Mouse (Mus musculus) liver, embryonic 11.5 days (tissue): ENCODE measurements around the gene Rb1. TPM values are rescaled to one million over a fixed set of nuclear protein-coding genes. Genes with fewer than 3 reads are reported as not detected.

Source experiments
- ATAC-seq: fragments of 200-750 bp; cut with Nextera tagmentation; replicated peaks from 2 replicates; pipeline ENCODE4 v1.8.0; 2017; ENCODE audit warnings: moderate number of reproducible peaks, mild to moderate bottlenecking, moderate TSS enrichment, moderate library complexity; ENCODE audit not compliant: low FRiP score
- DNase-seq: peaks from one replicate; pipeline ENCODE4 v3.0.0-alpha.2; 2017; ENCODE audit warnings: low spot score
- H3K27ac ChIP-seq: fragments of 300-500 bp; sonication (generic); 2 replicates; pipeline ENCODE4 v1.5.1; 2014; ENCODE audit warnings: mild to moderate bottlenecking, low read depth, low read length, control low read depth
- H3K27me3 ChIP-seq: fragments of 300-500 bp; sonication (generic); replicated peaks from 2 replicates; pipeline ENCODE4 v1.6.1; 2014; ENCODE audit warnings: low read length, mixed read lengths; ENCODE audit not compliant: control insufficient read depth, insufficient read depth
- H3K36me3 ChIP-seq: fragments of 300-500 bp; sonication (generic); 2 replicates; pipeline ENCODE4 v1.6.1; 2014; ENCODE audit warnings: mild to moderate bottlenecking, low read length, moderate library complexity, mixed read lengths; ENCODE audit not compliant: control insufficient read depth, insufficient read depth
- H3K4me1 ChIP-seq: fragments of 300-500 bp; sonication (generic); replicated peaks from 2 replicates; pipeline ENCODE4 v1.6.1; 2014; ENCODE audit warnings: low read length, mixed read lengths; ENCODE audit not compliant: control insufficient read depth, insufficient read depth
- H3K4me2 ChIP-seq: fragments of 300-500 bp; sonication (generic); 2 replicates; pipeline ENCODE4 v1.6.1; 2014; ENCODE audit warnings: mild to moderate bottlenecking, control low read depth, moderate library complexity
- H3K4me3 ChIP-seq: fragments of 300-500 bp; sonication (generic); 2 replicates; pipeline ENCODE4 v1.5.1; 2014; ENCODE audit warnings: low read depth, low read length, control low read depth
- H3K9ac ChIP-seq: fragments of 300-500 bp; sonication (generic); 2 replicates; pipeline ENCODE4 v1.6.1; 2014; ENCODE audit warnings: low read depth, low read length, control low read depth
- H3K9me3 ChIP-seq: fragments of 300-500 bp; sonication (generic); 2 replicates; pipeline ENCODE4 v1.6.1; 2016; ENCODE audit warnings: low read length, inconsistent platforms, mixed read lengths; ENCODE audit not compliant: control insufficient read depth
- WGBS: fragments of 180-500 bp; shearing (Covaris S2); extraction: QIAGEN DNeasy Blood & Tissue Kit; methylation state at CpG from one replicate; pipeline ENCODE4 v1.1.7; 2014; 5-methylcytosine and 5-hydroxymethylcytosine counted together
- microRNA counts: library from miRNA; unstranded; fragments of <30 nt; microRNA quantifications from one replicate; lab custom pipeline; 2015
- microRNA-seq: library from miRNA; unstranded; fragments of <30 nt; microRNA quantifications from one replicate; pipeline ENCODE4, GENCODE M21; 2017; ENCODE audit warnings: borderline number of aligned reads
- polyA plus RNA-seq: library from polyadenylated mRNA; unstranded; fragments of >200 nt; fragmentation: Nextera tagmentation; extraction: Ambion mirVana; gene quantifications from 2 replicates; pipeline ENCODE4 v1.2.1, GENCODE M21; 2014

Gene Rb1
- polyA plus RNA-seq, 1 experiment from 2014 or later, result 22.3 TPM

GRCm38 (mm10) chr14:73141800-73142199 is 183.8 kb downstream of the Rb1 start:
- Histone ChIP-seq H3K27me3 (no peaks in the 10 kb centered on the region), H3K9ac (no peak overlapping the region), H3K9me3 (no peaks in the 10 kb centered on the region), H3K4me3 (no peak overlapping the region), H3K4me1 (peaks cover 18% of the 10 kb centered on the region), H3K36me3 (no peaks in the 10 kb centered on the region), H3K4me2 (no peak overlapping the region), H3K27ac (no peak overlapping the region)
- DNase-seq, result no peak
- ATAC-seq, result no peak
- WGBS, result 81% methylated on average over 3 of the region's 3 CpGs

GRCm38 (mm10) chr14:73139866-73140265 is 185.8 kb downstream of the Rb1 start:
- DNase-seq, result peak; percentile 23
- 66% methylated on average over 5 of the region's 5 CpGs for WGBS
- peaks cover 18% of the 10 kb centered on the region for H3K4me1 ChIP-seq
- no peaks in the 10 kb centered on the region for H3K27me3 ChIP-seq
- ATAC-seq, result no peak
- no peak overlapping the region for H3K9ac ChIP-seq
- no peak overlapping the region for H3K4me2 ChIP-seq
- H3K27ac ChIP-seq, result no peak overlapping the region
- H3K9me3 ChIP-seq, result no peaks in the 10 kb centered on the region
- no peak overlapping the region for H3K4me3 ChIP-seq
- no peaks in the 10 kb centered on the region for H3K36me3 ChIP-seq

GRCm38 (mm10) chr14:73138483-73138882 is 187.1 kb downstream of the Rb1 start:
- Histone ChIP-seq H3K9me3 (no peaks in the 10 kb centered on the region), H3K4me3 (no peak overlapping the region), H3K4me2 (no peak overlapping the region), H3K9ac (no peak overlapping the region), H3K27me3 (no peaks in the 10 kb centered on the region), H3K4me1 (peaks cover 11% of the 10 kb centered on the region), H3K36me3 (no peaks in the 10 kb centered on the region), H3K27ac (no peak overlapping the region)
- no peak for ATAC-seq
- DNase-seq, result no peak
- whole genome bisulfite sequencing, result 82% methylated on average over 7 of the region's 7 CpGs

- Histone ChIP-seq H3K36me3 (no peaks in the 10 kb centered on the region), H3K9me3 (no peaks in the 10 kb centered on the region), H3K4me1 (peaks cover 8% of the 10 kb centered on the region), H3K27me3 (no peaks in the 10 kb centered on the region), H3K9ac (no peak overlapping the region), H3K4me2 (no peak overlapping the region), H3K27ac (no peak overlapping the region), H3K4me3 (no peak overlapping the region)
- DNase-seq, result no peak
- WGBS, result 47% methylated on average over 5 of the region's 5 CpGs
- ATAC-seq, result no peak
These were observed 188.4 kb downstream of the Rb1 start for GRCm38 (mm10) chr14:73137234-73137633.

MicroRNA genes within 50 kb of the gene (microRNA counts, 519-probe panel; counts per million panel counts)
- not detected for microRNA mmu-miR-687 (lab: Ali Mortazavi, UCI)

Small RNAs within 50 kb of the gene (microRNA-seq; reads per million reads assigned to microRNA genes)
- gene Mir687, result not detected

Other genes with a start within 250 kb of the Rb1 start
- gene Rcbtb2, start 202.8 kb downstream of the Rb1 start, polyA plus RNA-seq, result 56.3 and 56.9 TPM in 2 replicates
- 9.3 and 9.8 TPM in 2 replicates for gene Lpar6, start 87.9 kb downstream of the Rb1 start, polyA plus RNA-seq
- gene Itm2b, start 59.5 kb upstream of the Rb1 start, polyA plus RNA-seq, result 516 and 518 TPM in 2 replicates
- 75.4 and 78.7 TPM in 2 replicates for gene Med4, start 184.2 kb upstream of the Rb1 start, polyA plus RNA-seq
- 92.8 and 105 TPM in 2 replicates for gene Sucla2, start 199.5 kb upstream of the Rb1 start, polyA plus RNA-seq
- gene Nudt15, start 222.4 kb upstream of the Rb1 start, polyA plus RNA-seq, result 6.8 and 7.5 TPM in 2 replicates